Mouse (Mus musculus) CH12.LX (cell line): ENCODE data around the gene Bnc2. TPM values are rescaled to one million over a fixed set of nuclear protein-coding genes. Genes with fewer than 3 reads are reported as not detected.

Source experiments
- DNase-seq: peaks from one replicate; pipeline ENCODE4 v3.0.0-alpha.2; 2013; ENCODE audit errors: extremely low read depth
- H3K27ac ChIP-seq: 2 replicates; pipeline ENCODE4 v1.5.1; 2012; ENCODE audit warnings: low read depth, mild to moderate bottlenecking, control low read depth, moderate library complexity; ENCODE audit not compliant: insufficient read depth
- H3K27me3 ChIP-seq: replicated peaks from 2 replicates; pipeline ENCODE3; 2012; ENCODE audit warnings: inconsistent platforms
- H3K36me3 ChIP-seq, 2 experiments: replicated peaks in 1 of 2; 2 replicates each; pipeline versions ENCODE3 to v1.6.1; 2012; ENCODE audit warnings: inconsistent platforms in 1 of 2, low read length in 1 of 2, mild to moderate bottlenecking in 1 of 2, mixed read lengths in 1 of 2, moderate library complexity in 1 of 2; ENCODE audit not compliant: control insufficient read depth in 1 of 2, insufficient read depth in 1 of 2
- H3K4me1 ChIP-seq, 2 experiments: 2 replicates each; pipeline ENCODE4 v1.6.1; 2012; ENCODE audit warnings: inconsistent platforms in 1 of 2, moderate library complexity in 1 of 2; ENCODE audit not compliant: insufficient read depth in 2 of 2, control insufficient read depth in 1 of 2
- H3K4me2 ChIP-seq: 2 replicates; pipeline ENCODE4 v1.6.1; 2012; ENCODE audit warnings: low read depth, mild to moderate bottlenecking, control low read depth; ENCODE audit not compliant: poor library complexity, insufficient read depth, severe bottlenecking
- H3K4me3 ChIP-seq, 3 experiments: fragments of 150-350 bp in 1 of 3; sonication (generic) in 1 of 3; replicated peaks in 1 of 3; 2 replicates each; pipeline versions ENCODE3 to v1.5.1; 2011 to 2012; ENCODE audit warnings: low read depth in 2 of 3, low read length in 2 of 3, mild to moderate bottlenecking in 2 of 3, moderate library complexity in 2 of 3, control low read depth in 1 of 3, improper control_type of control experiment in 1 of 3, inconsistent platforms in 1 of 3, mixed read lengths in 1 of 3; ENCODE audit not compliant: poor library complexity in 1 of 3
- H3K79me2 ChIP-seq: replicated peaks from 2 replicates; pipeline ENCODE4 v1.6.1; 2012; ENCODE audit warnings: mild to moderate bottlenecking, moderate library complexity; ENCODE audit not compliant: control insufficient read depth, poor library complexity, insufficient read depth, severe bottlenecking; ENCODE audit errors: extremely low read depth
- H3K9ac ChIP-seq: 2 replicates; pipeline ENCODE4 v1.6.1; 2012; ENCODE audit warnings: low read depth, mild to moderate bottlenecking, control low read depth, moderate library complexity; ENCODE audit not compliant: insufficient read depth
- H3K9me3 ChIP-seq: replicated peaks from 2 replicates; pipeline ENCODE3; 2012; ENCODE audit warnings: low read length, inconsistent platforms, mixed read lengths
- BHLHE40 ChIP-seq: IDR thresholded peaks from 2 replicates; pipeline ENCODE4 v1.6.1; 2011; ENCODE audit warnings: mild to moderate bottlenecking, low read depth, low read length, improper control_type of control experiment
- GABPA ChIP-seq: IDR thresholded peaks from 2 replicates; pipeline ENCODE4 v1.6.1; 2012; ENCODE audit warnings: low read depth, low read length, improper control_type of control experiment, inconsistent platforms; ENCODE audit not compliant: insufficient replicate concordance
- IRF4 ChIP-seq: IDR thresholded peaks from 2 replicates; pipeline ENCODE4 v1.6.1; 2014; ENCODE audit warnings: low read depth, mild to moderate bottlenecking, inconsistent platforms, low read length, improper control_type of control experiment
- MAZ ChIP-seq: IDR thresholded peaks from 2 replicates; pipeline ENCODE4 v1.6.1; 2012; ENCODE audit warnings: low read depth, mild to moderate bottlenecking, inconsistent platforms, low read length, improper control_type of control experiment, moderate library complexity
- MXI1 ChIP-seq: IDR thresholded peaks from 2 replicates; pipeline ENCODE4 v1.6.1; 2011; ENCODE audit warnings: mild to moderate bottlenecking, low read depth, low read length, improper control_type of control experiment
- NELFE ChIP-seq: IDR thresholded peaks from 2 replicates; pipeline ENCODE4 v1.6.1; 2011; ENCODE audit warnings: low read depth, low read length, improper control_type of control experiment
- PAX5 ChIP-seq: IDR thresholded peaks from 2 replicates; pipeline ENCODE4 v1.6.1; 2012; ENCODE audit warnings: low read length, inconsistent platforms, mixed read lengths
- POLR2A ChIP-seq: IDR thresholded peaks from 2 replicates; pipeline ENCODE4 v1.6.1; 2011; ENCODE audit warnings: low read depth, mild to moderate bottlenecking, improper control_type of control experiment, low read length
- POLR2AphosphoS2 ChIP-seq: IDR thresholded peaks from 2 replicates; pipeline ENCODE4 v1.6.1; 2011; ENCODE audit warnings: low read depth, low read length, improper control_type of control experiment
- TCF12 ChIP-seq: IDR thresholded peaks from 2 replicates; pipeline ENCODE4 v1.6.1; 2014; ENCODE audit warnings: low read depth, mild to moderate bottlenecking, inconsistent platforms, low read length, improper control_type of control experiment
- UBTF ChIP-seq: IDR thresholded peaks from 2 replicates; pipeline ENCODE4 v1.6.1; 2012; ENCODE audit warnings: low read depth, mild to moderate bottlenecking, inconsistent platforms, low read length, improper control_type of control experiment, moderate library complexity
- USF1 ChIP-seq: IDR thresholded peaks from 2 replicates; pipeline ENCODE4 v1.6.1; 2014; ENCODE audit warnings: low read depth, mild to moderate bottlenecking, inconsistent platforms, low read length, improper control_type of control experiment
- USF2 ChIP-seq: conservative IDR thresholded peaks from 2 replicates; pipeline ENCODE4 v1.6.1; 2011; ENCODE audit warnings: low read depth, low read length, improper control_type of control experiment
- dilution Hi-C: fragments of 300-500 bp; cut with MboI; formaldehyde crosslinking; loops from 2 replicates; pipeline ENCODE4 v1.14.3; 2020; ENCODE audit warnings: low sequenced_read_pairs; ENCODE audit not compliant: extremely low pct_unique_long_range_greater_than_20kb, extremely low pct_ligation_motif_present
- in situ Hi-C: fragments of 300-500 bp; cut with MboI; formaldehyde crosslinking; loops from 3 replicates; pipeline ENCODE4 v1.14.3; 2019; ENCODE audit warnings: low sequenced_read_pairs, low pct_ligation_motif_present, low pct_unique_long_range_greater_than_20kb, mixed read lengths
- polyA plus RNA-seq: library from polyadenylated mRNA; unstranded; fragments of >175 nt; gene quantifications from 2 replicates; pipeline ENCODE4 v1.2.1, GENCODE M21; 2012; ENCODE audit warnings: low read depth; ENCODE audit not compliant: insufficient read length
- total RNA-seq, 2 experiments: library from RNA; depleted of rRNA; stranded (reverse); fragments of 300-350 nt in 1 of 2; fragments of >200 nt in 1 of 2; gene quantifications; 2 replicates each; pipeline ENCODE4 v1.2.3; 2012 to 2014

Gene Bnc2
- total and polyA plus RNA-seq, 3 experiments, result not detected

DNA sequence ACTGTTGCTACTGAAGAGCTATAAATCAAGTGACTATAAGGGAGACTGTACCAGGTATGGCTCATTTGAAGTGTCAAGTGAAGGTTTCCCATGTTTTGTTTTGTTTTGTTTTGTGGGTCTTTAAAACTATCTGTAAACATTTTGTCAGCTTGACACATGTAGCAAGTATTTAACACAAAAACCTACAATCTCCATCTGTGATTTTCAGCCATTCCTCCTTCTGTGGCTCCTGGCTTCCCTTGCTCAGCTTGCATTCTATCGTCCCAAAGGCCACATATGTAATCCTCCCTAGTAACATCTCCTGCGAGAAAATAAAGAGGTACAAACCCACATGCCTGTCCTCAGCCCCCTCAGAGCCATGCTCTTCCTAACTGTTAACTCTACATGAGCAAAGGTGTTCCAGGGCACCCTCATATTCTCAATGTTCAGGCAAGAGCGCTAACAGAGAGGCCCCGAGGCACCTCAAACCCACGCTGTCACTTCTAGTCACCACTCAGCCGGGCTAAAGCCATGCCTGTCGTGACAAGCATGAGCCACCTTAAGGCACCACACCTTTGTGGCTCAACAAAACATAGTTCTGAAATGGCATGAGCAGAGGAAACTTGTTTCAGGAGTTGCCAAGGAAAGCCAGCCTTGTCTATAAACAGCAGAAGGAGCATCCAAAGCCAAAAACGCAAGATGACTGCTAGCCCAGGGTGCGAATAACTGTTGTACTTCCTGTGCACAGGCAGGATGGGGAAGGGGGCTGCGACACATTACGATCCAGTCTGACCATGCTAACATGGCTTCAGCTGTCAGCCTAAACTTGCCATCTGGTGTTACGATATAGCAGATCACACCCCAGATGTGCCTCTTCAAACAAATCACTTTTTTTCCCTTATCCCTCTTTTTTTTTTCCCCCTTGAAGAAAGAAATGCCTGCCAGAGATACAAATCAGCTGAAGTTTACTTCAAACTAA lies 42.0 kb downstream of the Bnc2 start (continued):
- no peak for TF ChIP-seq USF1
- TF ChIP-seq GABPA, result no peak
- no peak for TF ChIP-seq BHLHE40
- TF ChIP-seq, all 38 proteins: peak for 0

DNA sequence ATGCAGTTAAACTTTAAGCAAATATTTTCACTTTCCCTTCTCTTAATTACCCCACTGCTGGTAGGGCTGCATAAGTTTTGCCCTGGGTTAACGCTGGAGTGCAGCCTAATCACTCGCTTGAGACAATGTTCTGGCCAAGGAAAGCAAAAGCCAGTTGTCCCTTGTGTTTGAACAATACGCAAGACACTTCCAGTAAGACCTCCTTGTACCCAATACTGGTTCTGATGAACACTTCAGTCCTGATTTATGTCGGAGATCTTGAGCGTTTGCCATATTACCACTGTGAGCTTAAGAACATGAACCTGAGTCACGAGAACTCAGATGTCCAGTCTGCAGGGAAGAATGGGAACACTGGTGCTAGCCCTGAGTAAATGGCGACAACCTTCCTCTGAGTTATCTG lies 47.5 kb downstream of the Bnc2 start:
- H3K79me2 ChIP-seq, result no peaks in the 10 kb centered on the region
- in situ Hi-C loops (no loop called here), dilution Hi-C loops (no loop called here)

DNA sequence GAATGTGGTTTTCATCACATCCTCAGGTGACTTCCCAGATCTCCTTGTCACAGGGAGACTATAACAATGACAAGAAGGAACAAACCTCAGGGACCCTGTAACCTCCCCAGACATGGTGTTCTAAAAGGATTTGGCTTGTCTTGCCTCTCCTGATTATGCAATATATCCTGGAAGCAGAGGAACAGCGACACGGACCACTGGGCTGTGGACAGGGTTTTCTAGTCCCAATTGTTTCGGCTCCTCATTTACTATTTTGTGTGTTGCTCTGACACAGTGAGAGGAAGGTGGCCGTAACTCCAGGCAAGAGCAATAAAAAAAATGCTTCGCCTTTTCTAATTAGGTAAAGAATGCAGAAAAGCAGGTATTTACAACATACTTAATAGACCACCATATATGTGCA lies 51.8 kb downstream of the Bnc2 start:
- DNase-seq, result no peak
- TF ChIP-seq USF2 (no peak), MXI1 (no peak), NELFE (no peak), UBTF (no peak), TCF12 (no peak), PAX5 (no peak), POLR2AphosphoS2 (no peak)
- in situ Hi-C loops, result no loop called here
- Histone ChIP-seq H3K4me3 (no peak overlapping the region), H3K4me1 (no peaks in the 10 kb centered on the region), H3K9me3 (peaks cover 64% of the 10 kb centered on the region), H3K36me3 (no peaks in the 10 kb centered on the region), H3K4me2 (no peak overlapping the region), H3K9ac (no peak overlapping the region), H3K79me2 (no peaks in the 10 kb centered on the region), H3K27me3 (no peaks in the 10 kb centered on the region), H3K27ac (no peak overlapping the region)
- dilution Hi-C loops, result no loop called here

More for the DNA sequence above, 47.5 kb downstream of the Bnc2 start:
- no peak overlapping the region for H3K9ac ChIP-seq
- H3K36me3 ChIP-seq, result no peaks in the 10 kb centered on the region
- no peaks in the 10 kb centered on the region for H3K27me3 ChIP-seq
- H3K4me2 ChIP-seq, result no peak overlapping the region
- no peak overlapping the region for H3K4me3 ChIP-seq
- no peak for TF ChIP-seq MAZ
- TF ChIP-seq POLR2A, result no peak
- TF ChIP-seq IRF4, result no peak
- TF ChIP-seq TCF12, result no peak
- no peak for TF ChIP-seq GABPA
- no peak overlapping the region for H3K27ac ChIP-seq
- peaks cover 47% of the 10 kb centered on the region for H3K9me3 ChIP-seq
- DNase-seq, result no peak
- no peaks in the 10 kb centered on the region for H3K4me1 ChIP-seq
